Mouse (Mus musculus) thymus, adult 2 months (tissue): ENCODE measurements around the gene Rtn4rl1. TPM values are rescaled to one million over a fixed set of nuclear protein-coding genes. Genes with fewer than 3 reads are reported as not detected.
"Not testable (repeated sequence)": the region's sequence is repeated elsewhere in the genome, so short reads cannot be mapped to it uniquely, and the experiment has no call there.

Experiments used
- DNase-seq: peaks from one replicate; pipeline ENCODE4 v3.0.0; 2021
- H3K27ac ChIP-seq: fragments of 200-500 bp; 2 replicates; pipeline ENCODE4 v1.5.1; 2012; ENCODE audit warnings: low read length, control low read depth; ENCODE audit not compliant: control insufficient read depth, insufficient read depth
- H3K27me3 ChIP-seq: fragments of 200-500 bp; 2 replicates; pipeline ENCODE4 v1.6.1; 2012; ENCODE audit warnings: mild to moderate bottlenecking, low read length, moderate library complexity, mixed read lengths; ENCODE audit not compliant: control insufficient read depth, insufficient read depth
- H3K36me3 ChIP-seq: fragments of 200-500 bp; 2 replicates; pipeline ENCODE4 v1.6.1; 2012; ENCODE audit warnings: mild to moderate bottlenecking, low read length, moderate library complexity; ENCODE audit not compliant: control insufficient read depth, insufficient read depth
- H3K4me1 ChIP-seq: fragments of 200-500 bp; replicated peaks from 2 replicates; pipeline ENCODE4 v1.6.1; 2012; ENCODE audit warnings: low read length; ENCODE audit not compliant: control insufficient read depth, insufficient read depth
- H3K4me3 ChIP-seq: fragments of 200-500 bp; 2 replicates; pipeline ENCODE4 v1.5.1; 2012; ENCODE audit warnings: mild to moderate bottlenecking, low read length, control low read depth, moderate library complexity; ENCODE audit not compliant: control insufficient read depth, insufficient read depth
- CTCF ChIP-seq: fragments of 200-500 bp; IDR thresholded peaks from 2 replicates; pipeline ENCODE4 v1.5.1; 2012; ENCODE audit warnings: mild to moderate bottlenecking, control low read depth, low read length, moderate library complexity, borderline replicate concordance; ENCODE audit not compliant: control insufficient read depth, poor library complexity, insufficient read depth; ENCODE audit errors: extremely low read depth
- POLR2A ChIP-seq: fragments of 200-500 bp; IDR thresholded peaks from 2 replicates; pipeline ENCODE4 v1.6.1; 2012; ENCODE audit warnings: mild to moderate bottlenecking, low read length, control low read depth, moderate library complexity; ENCODE audit not compliant: control insufficient read depth, poor library complexity, insufficient read depth; ENCODE audit errors: extremely low read depth
- WGBS: fragments of 180-500 bp; shearing (Covaris S2); methylation state at CpG from one replicate; pipeline ENCODE4 v1.1.7; 2018; 5-methylcytosine and 5-hydroxymethylcytosine counted together
- polyA plus RNA-seq: library from polyadenylated mRNA; depleted of rRNA; stranded (reverse); fragments of >200 nt; gene quantifications from 2 replicates; pipeline ENCODE4 v1.2.3, GENCODE M21; 2012

The Rtn4rl1 gene
- polyA plus RNA-seq, 1 experiment: 15.3 TPM

DNA sequence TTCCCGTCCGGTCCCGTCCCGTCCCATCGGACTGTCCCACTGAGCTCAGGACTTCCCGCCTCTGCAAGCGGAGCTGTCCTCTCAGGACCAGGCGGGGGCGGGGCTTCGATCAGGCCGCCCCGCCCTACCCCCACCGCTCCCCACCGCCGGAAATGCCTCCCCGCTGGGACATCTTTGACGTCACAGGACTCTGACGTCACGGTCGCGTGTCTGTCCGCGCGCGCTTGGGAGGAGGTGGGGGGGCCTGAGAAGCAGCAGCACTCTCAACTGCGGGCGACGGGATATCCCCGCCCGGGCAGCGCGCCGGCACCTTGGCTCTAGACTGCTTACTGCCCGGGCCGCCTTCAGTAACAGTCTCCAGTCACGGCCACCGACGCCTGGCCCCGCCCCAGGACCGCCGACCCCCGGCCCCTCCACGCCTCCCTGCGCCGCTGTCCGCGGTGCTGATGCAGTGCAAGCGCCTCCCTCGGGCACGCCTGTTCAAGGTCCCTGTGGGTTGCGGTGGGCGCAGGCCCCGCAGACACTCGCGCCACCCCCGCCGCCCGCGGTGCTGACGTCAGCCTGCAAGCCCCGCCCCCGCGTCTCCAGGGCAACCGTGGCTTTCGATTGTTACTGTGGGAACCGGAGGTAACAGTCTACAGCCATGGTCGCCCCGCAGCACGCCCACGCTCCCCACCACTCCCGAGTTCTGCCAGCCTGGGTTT lies 20.3 kb upstream of the Rtn4rl1 start:
- Histone ChIP-seq H3K4me1 (peaks cover 46% of the 10 kb centered on the region), H3K27me3 (peaks cover 20% of the 10 kb centered on the region; the same call in 1 of the 2 replicates), H3K4me3 (peak overlapping the region; percentile 36), H3K27ac (no peak overlapping the region), H3K36me3 (no peaks in the 10 kb centered on the region)
- 1% methylated on average over 71 of the region's 71 CpGs for WGBS
- peak; percentile 87 for DNase-seq
- TF ChIP-seq POLR2A: 0 out of 2 replicates have a peak, but pooled peaks have one; percentile 26
- TF ChIP-seq CTCF: no peak

DNA sequence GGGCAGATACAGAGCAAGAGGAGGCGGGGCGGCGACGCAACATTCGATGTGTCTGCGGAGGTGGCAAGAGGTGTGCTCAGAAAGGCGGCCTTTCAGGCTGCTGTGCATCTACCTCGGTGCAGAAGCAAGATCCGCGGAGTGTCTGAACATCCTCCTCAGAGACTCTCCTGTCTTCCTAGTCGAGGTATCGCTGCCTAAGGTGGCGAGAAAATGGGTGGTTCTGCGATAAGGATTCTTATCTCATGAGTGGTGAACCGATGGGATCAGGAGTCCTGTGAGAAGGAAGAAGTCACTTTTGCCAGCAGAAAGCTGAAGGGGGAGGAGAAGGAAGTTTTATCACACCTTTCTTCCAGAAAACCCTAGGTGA lies 19.8 kb upstream of the Rtn4rl1 start:
- DNase-seq: no peak
- Histone ChIP-seq H3K4me1 (peaks cover 41% of the 10 kb centered on the region), H3K27ac (no peak overlapping the region), H3K4me3 (peak overlapping the region; percentile 36), H3K27me3 (peaks cover 15% of the 10 kb centered on the region; the same call in 1 of the 2 replicates), H3K36me3 (no peaks in the 10 kb centered on the region)
- WGBS: 3% methylated on average over 15 of the region's 15 CpGs
- TF ChIP-seq POLR2A (no peak), CTCF (no peak)

DNA sequence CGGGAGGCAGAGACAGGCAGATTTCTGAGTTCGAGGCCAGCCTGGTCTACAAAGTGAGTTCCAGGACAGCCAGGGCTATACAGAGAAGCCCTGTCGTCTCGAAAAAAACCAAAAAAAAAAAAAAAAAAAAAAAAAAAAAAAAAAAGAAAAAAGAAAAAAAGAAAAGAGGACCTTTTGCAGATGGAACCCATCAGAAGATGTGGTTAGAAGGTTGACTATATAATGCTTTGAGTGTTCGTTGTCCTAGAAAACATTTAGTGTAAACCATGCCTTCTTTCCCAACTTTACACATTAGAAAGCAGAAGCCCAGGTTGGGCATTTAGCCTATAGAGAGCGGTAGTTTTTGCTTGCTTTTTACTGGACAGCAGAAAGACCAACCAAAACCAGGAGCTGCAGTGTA lies 19.0 kb upstream of the Rtn4rl1 start:
- Histone ChIP-seq H3K4me1 (peaks cover 43% of the 10 kb centered on the region), H3K27me3 (peaks cover 13% of the 10 kb centered on the region; the same call in 1 of the 2 replicates)
- not testable (repeated sequence) for H3K4me3 ChIP-seq, H3K27ac ChIP-seq, DNase-seq, H3K36me3 ChIP-seq
- 74% methylated on average over 6 of the region's 6 CpGs for WGBS

DNA sequence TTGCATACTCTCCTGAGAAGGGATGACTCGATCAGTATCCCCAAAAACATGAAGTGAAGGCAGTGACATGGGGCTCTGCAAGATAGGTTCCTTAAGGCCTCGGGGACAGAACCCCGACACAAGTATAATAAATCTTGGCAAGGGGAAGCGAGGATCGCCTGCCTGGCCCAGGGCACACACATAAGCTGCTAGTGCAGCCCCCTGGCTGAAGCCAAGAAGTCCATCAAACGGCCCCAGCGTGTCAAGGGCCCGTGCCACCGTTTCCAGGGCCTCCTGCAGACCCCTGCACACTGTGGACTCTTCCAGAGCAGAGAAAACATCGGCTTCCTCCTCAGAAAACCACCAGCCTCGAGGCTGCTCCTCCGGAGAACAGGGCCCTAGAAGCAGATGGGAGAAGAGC lies 15.6 kb upstream of the Rtn4rl1 start:
- H3K4me3 ChIP-seq: peak overlapping the region; percentile 95
- peaks cover 23% of the 10 kb centered on the region for H3K4me1 ChIP-seq
- H3K36me3 ChIP-seq: no peaks in the 10 kb centered on the region
- H3K27me3 ChIP-seq: no peaks in the 10 kb centered on the region
- 51% methylated on average over 12 of the region's 12 CpGs for WGBS
- TF ChIP-seq CTCF (no peak), POLR2A (no peak)
- H3K27ac ChIP-seq: peak overlapping the region; percentile 26; the same call in 1 of the 2 replicates
- no peak for DNase-seq

DNA sequence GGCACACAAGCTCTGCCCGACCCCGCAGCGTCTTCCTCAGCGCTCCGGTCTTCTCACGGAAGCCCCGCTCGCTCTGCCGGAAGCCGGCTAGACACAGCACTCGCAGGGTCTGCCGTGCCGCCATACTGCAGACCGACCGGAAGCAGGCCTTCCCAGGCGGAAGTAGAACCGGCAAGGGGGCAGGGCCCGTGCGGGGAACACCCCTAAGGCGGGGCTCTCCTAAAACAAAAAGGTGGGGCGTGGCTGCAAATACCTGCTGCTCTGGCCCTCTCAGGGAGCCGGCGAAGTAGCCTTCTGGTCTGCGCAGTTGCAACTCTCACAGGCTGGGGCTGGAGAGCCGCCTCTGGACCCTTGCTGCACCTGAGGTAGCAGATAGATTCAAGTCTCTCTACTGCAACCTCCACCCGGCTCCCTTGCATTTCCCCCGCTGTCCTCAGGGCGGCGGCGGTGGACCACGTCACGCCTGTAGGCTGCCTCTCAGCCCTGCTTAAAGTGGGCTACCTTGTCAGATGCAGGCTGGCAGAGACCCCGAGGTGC lies 14.8 kb upstream of the Rtn4rl1 start, which contains the start of gene Ovca2:
TSS of gene Ovca2 (minus strand) at position 164 of the 537 bp plus-strand sequence.
- WGBS: 0% methylated on average over 33 of the region's 33 CpGs

DNA sequence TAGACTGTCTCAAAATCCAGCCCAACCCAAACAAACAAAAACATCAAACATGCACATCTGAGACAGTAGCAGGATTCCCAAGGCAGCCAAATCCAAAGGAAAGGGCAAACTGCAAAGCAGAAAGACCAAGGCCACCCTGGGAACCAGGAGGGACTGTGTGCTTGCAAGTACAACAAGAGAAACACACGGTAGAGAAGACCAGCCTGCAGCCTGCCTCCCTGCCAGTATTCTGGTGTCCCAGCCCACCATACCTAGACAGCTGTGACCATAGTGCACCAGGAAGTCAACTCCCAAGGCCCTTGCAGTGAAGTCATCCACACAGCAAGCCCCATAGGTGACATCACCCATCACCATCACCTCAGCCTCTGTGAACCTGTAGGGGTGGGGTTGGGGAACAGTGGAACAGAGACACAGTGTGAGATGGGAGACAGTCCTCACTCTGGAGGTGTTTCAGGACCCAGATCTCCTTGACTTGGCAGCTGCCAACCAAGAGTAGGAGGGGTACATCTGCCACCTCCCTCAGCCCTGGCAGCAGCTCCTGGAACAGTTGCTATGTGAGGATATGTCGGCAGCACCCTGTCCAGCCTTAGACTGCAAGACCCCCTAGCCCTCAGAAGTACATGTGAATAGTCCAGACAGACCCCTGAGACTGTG lies 9.5 kb upstream of the Rtn4rl1 start:
- H3K27ac ChIP-seq: no peak overlapping the region
- H3K36me3 ChIP-seq: no peaks in the 10 kb centered on the region
- 90% methylated on average over 2 of the region's 2 CpGs for WGBS
- H3K4me3 ChIP-seq: no peak overlapping the region
- TF ChIP-seq CTCF (no peak), POLR2A (no peak)
- H3K4me1 ChIP-seq: peaks cover 4% of the 10 kb centered on the region; the same call in 1 of the 2 replicates
- no peak for DNase-seq
- no peaks in the 10 kb centered on the region for H3K27me3 ChIP-seq

More for the DNA sequence above, 14.8 kb upstream of the Rtn4rl1 start, which contains the start of gene Ovca2:
- peak within 1 kb of the TSS; percentile 26; the same call in 1 of the 2 replicates for H3K27ac ChIP-seq
- TF ChIP-seq CTCF: peak; percentile 96
- TF ChIP-seq POLR2A: peak; percentile 90
- no peaks in the 10 kb centered on the region for H3K27me3 ChIP-seq
- H3K36me3 ChIP-seq: no peaks in the 10 kb centered on the region
- H3K4me3 ChIP-seq: peak within 1 kb of the TSS; percentile 95
- DNase-seq: peak; percentile 94
- H3K4me1 ChIP-seq: peaks cover 17% of the 10 kb centered on the region
